Mouse (Mus musculus) gastrocnemius, postnatal 4 days (tissue): ENCODE measurements at regions not wholly inside any gene's neighbourhood (a gene's known extent, or its start where the extent isn't known, plus 50 kb on each side); places are given as distances from the start of the nearest gene placed in this dataset.

ENCODE experiments used
- DNase-seq, 2 experiments: peaks; one replicate each; pipeline ENCODE4 v3.0.0; 2021 to 2022; ENCODE audit warnings: low spot score in 2 of 2, mixed read lengths in 2 of 2

DNA sequence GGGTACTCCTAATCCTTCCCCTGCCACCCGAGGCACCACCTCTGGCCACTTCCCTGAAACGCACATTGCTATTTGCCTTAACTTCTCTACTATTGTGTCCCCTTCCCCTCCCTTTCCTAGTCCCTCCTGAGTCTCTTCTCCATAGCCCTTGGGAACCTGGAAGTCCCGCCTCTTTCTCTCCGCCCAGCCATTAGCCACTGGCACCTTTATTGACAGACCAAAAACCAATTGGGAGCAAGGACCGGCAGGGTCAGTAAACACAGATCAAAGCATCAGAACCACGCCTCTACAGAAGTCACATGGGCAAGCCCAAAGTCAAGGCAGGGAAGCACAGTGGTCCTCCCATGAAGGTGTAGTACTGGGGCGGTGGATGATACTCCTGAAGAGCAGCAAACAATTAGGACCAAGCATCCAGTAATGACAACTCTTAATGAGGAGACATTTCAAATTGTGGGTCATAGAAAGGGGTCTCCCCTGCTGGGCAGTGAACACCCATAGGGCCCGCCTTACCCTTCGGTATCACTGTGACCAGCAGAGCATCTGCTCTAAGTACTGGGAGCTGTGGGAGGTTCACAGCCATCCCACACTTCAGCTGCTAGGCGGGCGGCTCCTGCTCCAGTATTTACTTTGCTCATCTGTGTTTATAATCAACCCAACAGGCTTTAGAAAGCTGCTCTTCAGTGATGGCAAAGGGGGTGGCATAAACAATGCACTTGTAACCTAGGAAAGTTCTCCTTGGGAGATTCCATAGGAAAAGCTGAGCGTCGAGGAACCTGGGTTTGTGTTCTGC is 226.5 kb upstream of the Mphosph6 start:
- DNase-seq: no peak

DNA sequence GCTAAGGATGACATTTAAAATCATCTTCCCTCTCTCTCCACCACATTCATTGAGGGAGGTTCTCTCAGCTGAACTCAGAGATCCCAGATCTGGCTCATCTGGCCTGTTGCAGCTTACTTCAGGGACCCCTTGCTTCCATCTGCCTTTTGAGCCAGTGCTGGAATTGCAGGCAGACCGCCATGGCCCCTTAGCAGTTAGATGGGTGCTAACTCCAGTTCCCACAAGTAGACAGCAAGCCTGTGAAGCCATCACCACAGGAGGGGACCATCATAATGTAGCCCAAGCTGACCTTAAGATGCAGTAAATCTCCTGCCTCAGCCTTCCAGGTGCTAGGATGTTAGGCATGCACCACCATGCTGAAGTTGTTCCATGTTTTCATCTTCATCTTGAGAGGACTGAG is 221.7 kb upstream of the Mphosph6 start:
- DNase-seq: no peak

DNA sequence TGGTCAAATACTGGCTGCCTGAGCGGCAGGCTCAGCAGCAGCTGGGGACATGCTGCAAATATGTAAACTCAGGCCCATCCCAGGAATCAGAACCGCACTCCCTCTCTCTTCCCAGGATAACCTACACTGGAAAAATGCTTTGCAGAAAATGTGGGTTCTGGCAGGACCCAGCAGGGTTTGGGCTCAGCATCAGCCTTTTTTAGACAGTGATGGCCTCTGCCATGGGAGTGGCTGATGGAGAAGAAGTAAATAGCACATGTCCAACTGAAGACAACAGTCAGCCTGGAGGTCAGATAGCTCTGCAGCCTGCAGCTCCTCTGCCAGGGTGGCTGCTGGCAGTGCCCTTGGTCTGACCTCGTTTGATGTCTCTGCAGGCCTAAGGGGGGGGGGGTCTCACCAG is 220.2 kb upstream of the Mphosph6 start:
- DNase-seq: no peak

DNA sequence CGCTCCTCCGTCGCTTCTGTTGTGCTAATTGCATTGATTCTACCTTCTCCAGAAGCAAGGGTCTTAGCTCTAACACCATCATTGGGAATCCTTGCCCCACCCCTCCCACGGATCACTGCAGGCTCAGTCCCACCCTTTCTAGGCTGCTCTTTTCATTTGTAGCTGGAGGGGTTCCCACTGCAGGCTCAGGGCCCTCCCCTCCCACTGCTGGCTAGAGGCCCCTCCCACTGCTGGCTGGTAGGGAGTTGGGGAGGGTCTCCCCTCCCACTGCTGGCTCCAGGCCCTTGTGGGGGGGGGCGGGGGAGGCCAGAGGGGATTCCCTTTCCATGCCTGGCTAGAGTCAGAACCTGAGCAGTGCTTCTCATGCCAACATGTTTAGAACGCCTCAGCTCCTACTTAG is 215.5 kb upstream of the Mphosph6 start:
- DNase-seq: no peak

DNA sequence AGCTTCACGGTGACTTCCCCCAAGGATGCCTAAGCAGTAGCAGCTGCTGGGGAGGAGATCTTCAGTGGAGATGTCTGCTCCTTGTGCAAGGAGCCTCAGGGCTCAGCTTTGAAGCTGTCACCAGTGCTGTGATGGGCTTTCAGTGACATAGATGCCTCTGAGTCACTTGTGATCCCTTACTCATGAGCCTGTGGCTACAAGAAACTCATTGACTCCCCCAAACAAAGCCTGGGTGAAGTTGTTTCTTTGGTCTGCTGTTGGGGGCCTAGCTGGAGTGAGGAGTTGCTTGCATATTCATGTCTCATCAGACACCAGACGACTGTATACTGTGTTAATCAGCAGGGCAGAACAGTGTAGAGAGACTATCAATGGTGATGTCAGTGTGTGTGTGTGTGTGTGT is 203.4 kb upstream of the Mphosph6 start:
- no peak for DNase-seq

DNA sequence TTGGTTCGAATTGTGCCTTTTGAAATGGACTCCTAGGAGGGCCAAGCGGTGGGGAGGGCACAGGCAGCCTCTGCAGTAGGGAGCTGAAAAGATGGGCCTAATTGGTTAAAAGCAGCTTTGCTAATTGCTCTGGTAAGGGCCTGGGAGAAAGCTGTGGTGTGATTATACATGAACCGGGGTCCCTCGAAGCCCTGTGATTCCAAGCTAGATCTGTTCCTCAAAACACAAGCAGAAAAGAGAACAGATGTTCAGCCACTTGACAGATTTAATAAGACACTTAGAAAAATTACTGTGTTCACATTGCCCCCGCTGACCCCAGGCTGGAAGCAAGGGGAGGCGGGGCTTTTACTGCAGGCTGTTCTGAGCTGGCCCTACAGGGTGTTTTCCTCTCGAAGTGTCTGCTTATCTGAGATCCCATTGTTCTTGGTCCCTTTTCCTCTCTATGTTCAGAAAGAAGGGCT is 202.7 kb upstream of the Mphosph6 start:
- DNase-seq: no peak

DNA sequence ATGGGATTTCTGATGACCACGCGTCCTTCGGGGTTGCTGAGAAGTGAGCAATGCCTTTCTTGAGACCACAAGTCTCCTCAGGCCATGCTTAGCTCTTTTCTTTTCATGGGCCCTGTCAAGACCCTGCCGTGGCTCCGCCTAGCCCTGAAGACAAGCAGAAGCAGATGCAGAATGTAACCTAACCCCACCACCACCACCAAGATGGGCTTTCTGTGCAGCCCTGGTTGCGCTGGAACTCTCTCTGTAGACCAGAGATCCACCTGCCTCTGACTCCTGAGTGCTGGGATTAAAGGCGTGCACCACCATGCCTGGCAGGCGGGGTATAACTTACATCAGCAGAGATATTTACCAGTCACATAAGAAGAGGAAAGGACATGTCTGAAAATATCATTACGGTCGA is 199.4 kb upstream of the Mphosph6 start:
- DNase-seq: no peak

DNA sequence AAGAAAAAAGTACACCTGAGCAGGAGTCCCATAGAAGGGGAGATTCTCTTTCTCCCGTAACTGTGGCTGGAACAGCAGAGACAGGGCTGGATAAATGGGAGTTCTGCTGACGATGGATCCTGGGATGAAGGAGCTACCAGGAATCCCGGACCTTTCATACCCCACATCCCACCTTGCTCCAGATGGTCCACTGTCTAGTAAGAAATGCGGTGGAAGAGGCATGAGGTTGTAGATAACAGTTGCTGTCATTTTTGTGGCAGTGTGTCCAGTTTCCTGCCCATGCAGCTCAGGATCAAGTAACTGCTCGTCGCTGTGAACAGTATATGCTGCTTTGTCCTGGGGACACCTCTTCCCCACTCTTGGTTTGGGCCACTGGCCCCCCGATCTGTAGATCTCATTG is 190.1 kb upstream of the Mphosph6 start:
- DNase-seq: no peak

DNA sequence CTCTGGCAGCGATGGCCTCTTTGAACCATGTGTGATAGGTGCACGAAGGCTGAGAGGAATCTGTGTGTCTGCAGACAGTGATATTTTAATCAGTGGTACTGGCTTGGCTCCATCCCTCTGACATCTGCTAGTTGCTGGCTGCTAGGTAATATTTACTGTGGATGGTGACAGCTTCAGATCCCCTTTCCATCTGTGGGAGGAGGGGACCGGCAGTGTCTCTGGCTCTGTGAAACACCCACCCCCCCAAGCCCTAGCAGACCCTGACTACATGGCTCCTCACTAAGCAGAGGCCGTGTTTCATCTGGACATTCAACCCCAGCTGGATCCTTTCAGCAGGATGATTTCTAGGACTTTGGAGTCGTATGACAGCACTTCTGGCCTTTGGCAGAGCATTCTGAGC is 187.0 kb upstream of the Mphosph6 start:
- no peak for DNase-seq

DNA sequence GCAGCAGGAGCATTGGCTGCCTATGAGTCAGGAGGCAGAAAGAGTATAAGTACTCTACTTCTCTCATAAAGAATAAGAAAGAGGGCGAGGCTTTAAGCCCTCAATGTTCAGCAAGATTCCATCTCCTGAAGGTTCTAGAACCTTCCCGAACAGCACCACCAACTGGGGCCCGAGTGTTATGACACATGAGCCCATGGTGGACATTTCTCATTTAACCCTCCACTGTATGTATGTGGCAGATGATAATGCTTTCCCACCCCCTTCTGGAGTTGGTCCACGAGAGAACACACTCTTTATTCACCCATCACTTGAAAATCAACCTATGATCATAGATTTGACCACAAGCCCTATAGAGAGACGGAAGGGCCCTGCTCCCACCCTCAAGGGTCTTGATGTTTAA is 166.6 kb upstream of the Mphosph6 start:
- no peak for DNase-seq

DNA sequence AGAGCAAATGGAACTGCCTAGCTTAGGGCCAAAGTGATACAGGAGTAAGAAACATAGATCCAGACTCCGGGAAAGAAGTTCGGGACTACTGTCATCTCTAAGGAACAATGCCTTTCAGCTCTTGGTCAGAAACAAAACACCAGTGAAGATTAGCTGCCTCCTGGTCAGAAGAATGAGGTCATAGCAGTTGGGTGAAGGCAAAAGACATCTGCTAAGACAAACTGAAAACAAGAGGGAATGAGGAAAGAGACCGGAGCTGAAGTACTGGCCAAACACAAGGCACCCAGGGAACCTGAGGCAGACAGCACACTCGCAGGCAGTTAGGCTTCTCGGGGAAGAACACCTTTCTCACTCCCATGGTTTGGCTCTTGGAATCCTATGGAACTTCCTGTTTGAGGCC is 164.8 kb upstream of the Mphosph6 start:
- DNase-seq: no peak

DNA sequence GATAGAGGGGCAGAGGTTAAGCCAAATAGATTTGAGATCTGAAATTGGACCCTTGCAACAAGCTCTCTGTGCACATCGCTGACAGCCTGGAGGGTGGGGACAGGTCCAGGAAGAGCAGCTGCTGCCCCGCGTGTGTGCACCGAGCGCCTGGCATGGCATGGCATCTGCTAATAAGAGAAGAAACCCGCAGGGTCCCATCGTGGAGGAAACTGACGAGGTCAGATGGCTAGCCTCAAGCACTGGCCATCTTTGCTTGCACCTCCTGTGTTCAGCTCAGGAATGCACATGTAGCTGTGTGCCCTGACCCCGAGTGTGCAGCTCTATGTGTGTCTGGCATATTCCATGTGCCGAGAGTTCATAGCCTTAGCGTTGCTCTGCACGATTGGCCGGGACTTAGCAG is 161.7 kb upstream of the Mphosph6 start:
- no peak for DNase-seq

DNA sequence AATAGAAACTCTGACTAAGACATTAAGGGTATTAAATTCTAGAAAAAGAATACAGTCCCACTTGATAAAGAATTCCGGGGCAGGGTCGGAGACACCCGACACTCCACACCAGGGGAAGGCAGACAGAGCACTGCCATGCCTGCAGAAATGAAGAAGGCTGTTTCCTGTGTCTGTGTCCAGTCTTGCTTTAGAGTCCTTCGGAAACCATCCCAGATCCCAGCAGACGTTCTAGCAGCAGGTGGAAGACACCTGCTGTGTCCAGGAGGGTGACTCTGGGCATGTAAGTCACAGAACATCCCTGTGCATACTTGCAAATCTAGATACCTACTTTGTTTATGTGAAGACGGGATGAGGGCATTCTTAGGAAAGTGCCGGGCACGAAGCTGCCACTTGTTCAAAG is 160.9 kb upstream of the Mphosph6 start:
- no peak for DNase-seq

DNA sequence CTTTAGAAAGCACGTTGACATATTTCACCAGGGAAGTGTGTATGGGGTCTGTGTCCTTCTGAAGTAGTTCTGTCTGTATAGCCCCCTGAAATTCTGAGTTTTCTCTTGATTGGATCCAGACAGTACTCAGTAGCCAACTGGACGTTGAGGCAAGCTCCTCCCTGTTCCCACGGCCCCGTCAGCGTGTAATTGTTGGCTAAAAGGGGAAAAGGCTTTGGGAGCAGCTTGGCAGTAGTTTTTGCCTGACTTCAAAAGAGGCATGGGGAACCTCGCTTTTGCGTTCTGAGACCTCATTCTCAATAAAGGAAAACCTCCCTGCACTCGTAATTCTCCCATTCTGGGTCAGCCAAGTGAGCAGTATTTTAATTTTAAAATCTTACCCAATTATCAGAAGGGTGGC is 157.8 kb upstream of the Mphosph6 start:
- DNase-seq: no peak

DNA sequence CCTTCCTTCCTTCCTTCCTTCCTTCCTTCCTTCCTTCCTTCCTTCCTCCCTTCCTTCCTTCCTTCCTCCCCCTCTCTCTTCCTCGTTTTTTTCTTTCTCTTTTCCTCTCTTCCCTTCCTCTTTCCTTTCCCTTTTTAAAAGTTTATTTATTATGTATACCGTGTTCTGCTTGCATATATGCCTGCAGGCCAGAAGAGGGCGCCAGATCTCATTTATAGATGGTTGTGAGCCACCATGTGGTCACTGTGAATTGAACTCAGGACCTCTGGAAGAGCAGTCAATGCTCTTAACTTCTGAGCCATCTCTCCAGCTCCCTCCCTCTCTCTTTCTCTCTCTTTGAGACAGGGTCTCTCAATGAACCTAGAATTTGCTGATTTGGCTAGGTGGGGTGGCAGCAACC is 157.2 kb upstream of the Mphosph6 start:
- no peak for DNase-seq

DNA sequence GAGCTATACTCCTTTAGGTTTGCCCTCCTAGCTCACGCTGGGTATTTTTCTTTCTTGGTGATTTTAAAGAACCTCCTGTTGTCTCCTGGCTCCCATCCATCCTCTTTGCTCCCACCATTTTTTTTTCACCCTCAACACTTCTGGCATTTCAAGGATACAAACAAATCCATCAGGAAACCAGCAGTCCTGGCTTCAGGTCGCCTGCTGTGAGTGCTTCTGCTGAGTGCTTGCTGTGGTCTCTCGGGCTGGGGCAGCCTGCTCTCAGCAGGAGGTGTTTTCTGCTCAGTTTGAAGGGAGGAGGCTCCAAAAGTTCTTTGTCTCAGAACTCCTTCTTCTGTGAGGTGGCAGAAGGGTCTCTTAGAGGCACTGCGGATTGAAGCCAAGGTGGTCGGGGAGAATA is 149.9 kb upstream of the Mphosph6 start:
- DNase-seq: no peak

DNA sequence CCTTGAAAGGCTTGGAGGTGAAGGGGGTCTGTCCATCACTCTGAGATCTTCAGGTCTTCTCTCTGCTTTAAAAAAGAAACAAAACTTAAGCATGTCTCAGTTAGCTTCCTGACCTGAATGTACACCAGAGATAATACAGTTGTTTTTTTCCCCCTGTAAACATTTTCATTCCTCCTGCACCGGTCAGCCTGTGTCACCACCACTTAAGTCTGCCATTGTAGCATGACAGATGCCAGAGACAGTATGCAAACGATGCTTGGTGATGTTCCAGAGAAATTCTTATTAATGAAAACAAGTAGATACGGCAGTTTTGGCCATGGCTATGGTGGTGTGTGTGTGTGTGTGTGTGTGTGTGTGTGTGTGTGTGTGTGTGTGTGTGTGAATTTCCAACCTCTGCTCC is 144.8 kb upstream of the Mphosph6 start:
- no peak for DNase-seq

DNA sequence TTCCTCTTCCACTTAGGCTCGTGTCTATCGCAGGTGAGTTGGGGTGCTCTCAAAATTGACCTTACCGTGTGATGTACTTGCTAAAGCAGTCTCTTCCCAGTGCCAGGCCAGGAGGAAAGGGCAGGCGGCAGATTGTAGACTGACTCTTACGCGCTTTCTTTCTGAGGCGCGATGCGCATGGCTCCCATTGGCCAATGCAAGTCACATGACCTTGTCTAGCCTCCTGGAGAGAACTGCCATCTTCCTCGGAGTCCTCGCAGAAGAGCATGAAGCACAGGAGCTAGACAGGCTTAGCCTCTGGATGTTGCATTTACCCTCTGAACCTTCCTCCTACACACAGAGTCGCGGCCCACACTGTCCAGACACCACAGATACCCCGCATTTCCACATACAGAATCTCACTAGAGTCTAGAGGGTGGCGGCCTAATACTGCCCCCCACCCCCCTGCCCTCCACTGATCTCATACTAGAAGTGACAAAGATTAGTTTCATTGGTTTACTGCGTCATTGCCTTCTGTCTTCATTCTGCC is 132.9 kb upstream of the Mphosph6 start:
- no peak for DNase-seq

DNA sequence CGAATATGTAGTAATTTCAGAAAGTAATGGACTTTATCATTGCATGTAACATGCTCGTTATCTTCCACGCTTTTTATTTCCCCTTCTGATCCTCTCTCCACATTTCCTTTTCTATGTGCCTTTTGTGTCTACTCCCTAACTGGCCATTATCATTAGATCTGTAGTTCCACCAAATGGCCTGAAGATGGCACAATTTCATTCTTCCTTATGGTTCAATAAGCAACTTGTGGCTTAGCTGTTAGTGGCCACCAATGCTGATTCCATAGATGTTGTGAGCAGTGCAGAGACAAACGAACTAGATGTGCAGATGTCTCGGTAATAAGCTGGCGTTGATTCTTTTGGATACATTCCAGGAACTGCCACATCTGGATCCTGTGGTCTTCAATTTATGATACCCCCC is 128.9 kb upstream of the Mphosph6 start:
- no peak for DNase-seq

DNA sequence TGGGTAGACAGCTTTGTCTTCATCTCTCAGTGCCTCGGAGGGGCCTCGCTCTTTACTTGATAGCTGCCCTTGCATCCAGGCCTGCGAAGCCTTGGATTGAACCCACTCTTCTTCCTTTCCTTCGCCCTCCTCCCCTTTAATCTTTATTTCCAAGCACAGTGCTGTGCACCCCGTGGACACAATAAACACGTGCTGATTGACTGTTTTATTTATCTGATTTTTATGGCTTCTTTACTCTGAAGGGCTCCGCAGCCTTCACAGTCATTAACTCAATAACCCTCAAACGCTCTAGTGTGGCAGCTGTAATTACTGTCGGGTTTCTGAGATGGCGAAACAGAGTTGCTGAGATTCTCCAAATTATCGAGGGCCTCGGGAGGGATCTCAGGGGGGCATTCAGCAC is 127.9 kb upstream of the Mphosph6 start:
- no peak for DNase-seq

DNA sequence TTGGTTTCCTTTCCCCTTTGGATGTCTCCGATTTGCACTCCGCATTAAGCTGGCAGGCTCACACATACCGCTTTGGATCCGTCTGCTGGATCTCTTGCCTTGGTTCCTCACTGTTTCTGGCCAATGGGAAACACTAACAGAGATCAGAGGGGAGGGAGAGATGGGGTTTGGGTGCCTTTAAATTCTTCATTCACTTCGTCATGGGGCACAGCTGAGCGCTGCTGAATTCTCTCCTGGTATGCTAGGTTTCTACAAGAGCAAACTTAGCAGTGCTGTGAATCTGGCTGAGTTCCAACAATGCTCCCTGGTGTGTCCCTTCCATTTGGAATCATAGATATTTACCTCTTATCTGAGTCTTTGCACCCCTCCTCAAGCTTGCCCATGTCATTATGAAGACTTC is 121.6 kb upstream of the Mphosph6 start:
- DNase-seq: no peak

DNA sequence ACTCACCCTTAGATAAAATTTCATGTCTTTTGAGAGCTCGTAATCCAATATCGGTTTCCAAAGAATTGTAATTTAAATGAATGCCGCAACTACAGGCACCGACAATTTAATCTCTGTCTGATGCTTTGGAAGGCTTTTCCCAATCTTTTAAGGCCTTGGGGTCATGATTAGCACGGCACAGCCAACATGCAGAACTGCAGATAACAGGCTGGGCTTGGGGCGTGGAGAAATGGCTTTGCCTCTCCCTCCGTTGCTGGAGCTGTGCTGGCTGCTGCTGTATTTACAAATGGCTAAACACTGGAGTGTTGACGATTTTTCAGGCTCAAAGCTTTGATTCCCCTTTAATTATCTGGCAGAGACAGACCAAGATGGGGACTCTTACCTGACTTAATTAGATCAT is 101.3 kb upstream of the Mphosph6 start:
- no peak for DNase-seq

DNA sequence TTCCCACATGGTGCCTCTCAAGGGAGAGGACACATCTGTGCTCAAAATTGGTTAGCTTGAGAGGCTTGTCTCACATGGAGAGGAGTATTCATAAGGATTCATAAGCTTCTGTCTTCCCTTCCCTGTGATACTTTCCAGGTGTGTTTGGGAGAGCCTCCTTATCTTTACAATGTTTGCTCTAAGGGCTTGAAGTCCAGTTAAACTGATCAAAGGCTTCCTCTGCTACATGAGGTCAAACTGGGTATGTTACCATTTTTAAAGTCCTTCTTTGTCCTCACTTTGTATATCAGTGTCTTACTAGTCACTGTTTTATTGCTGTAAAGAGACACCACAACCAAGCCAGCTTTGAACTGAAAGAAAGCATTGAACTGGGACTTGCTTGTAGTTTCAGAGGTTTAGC is 98.1 kb upstream of the Mphosph6 start:
- DNase-seq: no peak
